Mouse (Mus musculus): ENCODE results near the gene Banp. TPM values are rescaled to one million over a fixed set of nuclear protein-coding genes. Genes with fewer than 3 reads are reported as not detected.

The Banp gene
- total and polyA plus RNA-seq, 3 experiments = 14.9 to 34.2 (median 25.7) TPM

DNA sequence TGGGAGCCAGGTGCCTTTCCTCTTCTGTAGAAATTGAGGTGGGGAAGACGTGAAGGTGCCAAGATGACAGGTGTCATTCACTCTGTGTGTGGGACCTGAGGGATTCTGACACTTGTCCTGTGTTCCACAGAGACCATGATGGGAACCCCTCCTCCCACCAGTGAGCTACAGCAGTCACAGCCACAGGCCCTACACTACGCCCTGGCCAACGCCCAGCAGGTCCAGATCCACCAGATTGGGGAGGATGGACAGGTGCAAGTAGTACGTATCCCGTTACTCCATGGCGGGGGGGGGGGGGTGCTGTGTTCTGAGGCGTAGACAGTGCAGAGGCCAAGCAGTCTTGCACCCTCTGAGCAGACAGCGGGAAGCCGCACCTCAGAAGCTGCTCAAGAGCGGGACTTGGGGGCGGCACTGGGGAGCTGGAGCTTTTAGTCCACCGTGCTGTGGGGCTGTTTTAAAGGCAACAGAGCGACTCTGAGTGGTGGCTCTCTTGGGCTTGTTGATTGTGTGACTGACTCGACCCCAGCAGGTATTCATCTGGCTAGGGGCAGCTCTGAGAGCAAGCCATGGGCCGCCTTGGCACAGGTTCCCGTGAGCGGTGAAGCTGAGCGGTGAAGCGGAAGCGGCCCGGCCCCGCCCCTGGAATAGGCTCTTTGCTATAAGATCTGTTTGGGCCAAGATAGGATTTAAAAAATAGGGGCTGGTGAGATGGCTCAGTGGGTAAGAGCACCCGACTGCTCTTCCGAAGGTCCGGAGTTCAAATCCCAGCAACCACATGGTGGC lies 56.1 kb downstream of the Banp start:
- Histone ChIP-seq H3K9ac (ENCODE audit: insufficient read depth, low read depth) (no peak overlapping the region), H3K4me1 (ENCODE audit: control insufficient read depth in 1 of 2, insufficient read depth in 2 of 2) (no peaks in the 10 kb centered on the region), H3K4me3 (replicated peaks in 1 of 3; ENCODE audit: low read depth in 2 of 3, low read length in 2 of 3, poor library complexity in 1 of 3) (no peak overlapping the region), H3K36me3 (replicated peaks in 1 of 2; ENCODE audit: control insufficient read depth in 1 of 2, insufficient read depth in 1 of 2, low read length in 1 of 2) (peaks cover 66 to 91% of the 10 kb centered on the region in 2 experiments), H3K9me3 (replicated peaks; ENCODE audit: low read length) (no peaks in the 10 kb centered on the region), H3K79me2 (replicated peaks; ENCODE audit: control insufficient read depth, extremely low read depth, insufficient read depth, poor library complexity, severe bottlenecking) (no peaks in the 10 kb centered on the region), H3K4me2 (ENCODE audit: insufficient read depth, low read depth, poor library complexity, severe bottlenecking) (no peak overlapping the region), H3K27ac (ENCODE audit: insufficient read depth, low read depth) (no peak overlapping the region), H3K27me3 (replicated peaks) (no peaks in the 10 kb centered on the region)
- dilution Hi-C loops (cut with MboI; ENCODE audit: extremely low pct_ligation_motif_present, extremely low pct_unique_long_range_greater_than_20kb, low sequenced_read_pairs) (no loop called here), in situ Hi-C loops (cut with MboI; ENCODE audit: low pct_ligation_motif_present, low pct_unique_long_range_greater_than_20kb, low sequenced_read_pairs) (no loop called here)
- DNase-seq (ENCODE audit: extremely low read depth) = no peak
- TF ChIP-seq ZMIZ1 (IDR thresholded peaks at IDR 0.05; ENCODE audit: low read depth, low read length) = no peak
- TF ChIP-seq ELF1 (IDR thresholded peaks at IDR 0.05; ENCODE audit: low read depth, low read length) = no peak
- no peak for TF ChIP-seq MEF2A (IDR thresholded peaks at IDR 0.05; ENCODE audit: borderline replicate concordance, low read depth, low read length)
- TF ChIP-seq ZNF384 (IDR thresholded peaks at IDR 0.05; ENCODE audit: low read depth, low read length) = no peak
- TF ChIP-seq JUND (conservative IDR thresholded peaks at IDR 0.05; ENCODE audit: low read depth, low read length) = no peak
- no peak for TF ChIP-seq EP300 (IDR thresholded peaks at IDR 0.05; ENCODE audit: low read length)
- TF ChIP-seq USF1 (IDR thresholded peaks at IDR 0.05; ENCODE audit: low read depth, low read length) = no peak
- TF ChIP-seq IRF4 (IDR thresholded peaks at IDR 0.05; ENCODE audit: low read depth, low read length) = no peak
- TF ChIP-seq ZKSCAN1 (IDR thresholded peaks at IDR 0.05; ENCODE audit: borderline replicate concordance, low read depth, low read length) = no peak
- no peak for TF ChIP-seq RCOR1 (conservative IDR thresholded peaks at IDR 0.05; ENCODE audit: low read depth, low read length)
- TF ChIP-seq ZC3H11A (IDR thresholded peaks at IDR 0.05; ENCODE audit: low read depth, low read length) = no peak
- no peak for TF ChIP-seq JUN (IDR thresholded peaks at IDR 0.05; ENCODE audit: insufficient read depth, low read depth, low read length)

GRCm38 (mm10) chr8:122006688-122007484 lies 57.3 kb downstream of the Banp start:
- Histone ChIP-seq H3K79me2 (replicated peaks; ENCODE audit: control insufficient read depth, extremely low read depth, insufficient read depth, poor library complexity, severe bottlenecking) (no peaks in the 10 kb centered on the region), H3K36me3 (replicated peaks in 1 of 2; ENCODE audit: control insufficient read depth in 1 of 2, insufficient read depth in 1 of 2, low read length in 1 of 2) (peaks cover 55 to 90% of the 10 kb centered on the region in 2 experiments), H3K4me3 (replicated peaks in 1 of 3; ENCODE audit: low read depth in 2 of 3, low read length in 2 of 3, poor library complexity in 1 of 3) (no peak overlapping the region), H3K9me3 (replicated peaks; ENCODE audit: low read length) (no peaks in the 10 kb centered on the region), H3K9ac (ENCODE audit: insufficient read depth, low read depth) (no peak overlapping the region), H3K4me1 (ENCODE audit: control insufficient read depth in 1 of 2, insufficient read depth in 2 of 2) (no peaks in the 10 kb centered on the region), H3K4me2 (ENCODE audit: insufficient read depth, low read depth, poor library complexity, severe bottlenecking) (no peak overlapping the region), H3K27me3 (replicated peaks) (no peaks in the 10 kb centered on the region), H3K27ac (ENCODE audit: insufficient read depth, low read depth) (no peak overlapping the region)
- no peak for DNase-seq (ENCODE audit: extremely low read depth)
- dilution Hi-C loops (cut with MboI; ENCODE audit: extremely low pct_ligation_motif_present, extremely low pct_unique_long_range_greater_than_20kb, low sequenced_read_pairs) = no loop called here
- in situ Hi-C loops (cut with MboI; ENCODE audit: low pct_ligation_motif_present, low pct_unique_long_range_greater_than_20kb, low sequenced_read_pairs) = no loop called here
- TF ChIP-seq HCFC1 (IDR thresholded peaks at IDR 0.05; ENCODE audit: low read depth, low read length) (no peak), MAX (IDR thresholded peaks at IDR 0.05; ENCODE audit: low read length) (no peak), NRF1 (IDR thresholded peaks at IDR 0.05; ENCODE audit: low read depth, low read length) (no peak), CTCF (conservative IDR thresholded peaks at IDR 0.05 in 1 of 2, IDR thresholded peaks at IDR 0.05 in 1 of 2; ENCODE audit: low read depth in 2 of 2, low read length in 2 of 2) (no peak), ZNF384 (IDR thresholded peaks at IDR 0.05; ENCODE audit: low read depth, low read length) (no peak), MEF2A (IDR thresholded peaks at IDR 0.05; ENCODE audit: borderline replicate concordance, low read depth, low read length) (no peak), ETS1 (conservative IDR thresholded peaks at IDR 0.05; ENCODE audit: low read depth, low read length) (no peak), MAFK (IDR thresholded peaks at IDR 0.05; ENCODE audit: insufficient replicate concordance, low read length) (no peak), RAD21 (IDR thresholded peaks at IDR 0.05; ENCODE audit: low read depth, low read length) (no peak), PAX5 (IDR thresholded peaks at IDR 0.05; ENCODE audit: low read length) (no peak)
